Mouse (Mus musculus) cerebellum, adult 2 months (tissue): ENCODE data around the gene Loxl3.

Experiments used
- CTCF ChIP-seq: fragments of 200-500 bp; IDR thresholded peaks from 2 replicates; pipeline ENCODE4 v1.5.1; 2011; ENCODE audit warnings: low read depth, mild to moderate bottlenecking, control low read depth, low read length, moderate library complexity, borderline replicate concordance; ENCODE audit not compliant: insufficient read depth
- POLR2A ChIP-seq: fragments of 200-500 bp; IDR thresholded peaks from 2 replicates; pipeline ENCODE4 v1.6.1; 2011; ENCODE audit warnings: low read length, control low read depth, borderline replicate concordance; ENCODE audit not compliant: insufficient read depth

- no peak for TF ChIP-seq CTCF
- TF ChIP-seq POLR2A = no peak
Measured at GRCm38 (mm10) chr6:83086121-83087035, 52.4 kb downstream of the Loxl3 start, which contains the start of gene Lbx2.
